Mouse (Mus musculus) heart, adult 2 months (tissue): Measurements from ENCODE around the gene Tnik.

Experiments used
- CTCF ChIP-seq: fragments of 200-600 bp; IDR thresholded peaks from 2 replicates; pipeline ENCODE4 v1.8.1; 2022; ENCODE audit warnings: antibody characterized with exemption, mild to moderate bottlenecking, moderate library complexity
- EP300 ChIP-seq: fragments of 200-500 bp; IDR thresholded peaks from 2 replicates; pipeline ENCODE4 v1.6.1; 2011; ENCODE audit warnings: low read depth, low read length, control low read depth; ENCODE audit not compliant: insufficient read depth
- POLR2A ChIP-seq: fragments of 200-500 bp; IDR thresholded peaks from 2 replicates; pipeline ENCODE4 v1.6.1; 2011; ENCODE audit warnings: mild to moderate bottlenecking, low read depth, low read length, control low read depth; ENCODE audit not compliant: insufficient read depth

DNA sequence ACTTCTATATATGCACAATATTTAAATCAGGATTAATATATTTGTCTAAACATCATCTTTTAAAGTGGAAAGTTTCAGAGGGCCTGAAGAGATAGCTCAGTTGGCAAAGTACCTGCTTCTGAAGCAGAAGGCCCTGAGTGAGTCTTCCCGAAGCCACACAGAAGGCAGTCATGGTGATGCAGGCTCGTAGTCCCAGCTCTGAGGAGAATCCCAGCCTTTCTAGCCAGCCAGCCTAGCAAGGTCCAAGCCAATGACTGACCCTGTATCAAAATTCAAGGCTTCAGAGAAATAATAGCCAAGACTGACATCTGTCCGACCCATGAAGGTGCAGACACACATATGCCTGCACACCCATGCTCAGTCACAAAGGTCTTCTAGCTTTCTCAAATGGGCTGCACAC, 279.9 kb downstream of the Tnik start:
- TF ChIP-seq CTCF (no peak), POLR2A (no peak), EP300 (no peak)
